Mouse (Mus musculus) G1E (cell line): ENCODE measurements around the gene Cbfa2t3.

ENCODE experiments used
- CTCF ChIP-seq: IDR thresholded peaks from 2 replicates; pipeline ENCODE4 v1.5.1; 2012; ENCODE audit warnings: low read depth, low read length, inconsistent platforms, mixed read lengths
- GATA2 ChIP-seq: IDR thresholded peaks from 2 replicates; pipeline ENCODE4 v1.6.1; 2012; ENCODE audit warnings: low read depth, low read length, inconsistent platforms, borderline replicate concordance

DNA sequence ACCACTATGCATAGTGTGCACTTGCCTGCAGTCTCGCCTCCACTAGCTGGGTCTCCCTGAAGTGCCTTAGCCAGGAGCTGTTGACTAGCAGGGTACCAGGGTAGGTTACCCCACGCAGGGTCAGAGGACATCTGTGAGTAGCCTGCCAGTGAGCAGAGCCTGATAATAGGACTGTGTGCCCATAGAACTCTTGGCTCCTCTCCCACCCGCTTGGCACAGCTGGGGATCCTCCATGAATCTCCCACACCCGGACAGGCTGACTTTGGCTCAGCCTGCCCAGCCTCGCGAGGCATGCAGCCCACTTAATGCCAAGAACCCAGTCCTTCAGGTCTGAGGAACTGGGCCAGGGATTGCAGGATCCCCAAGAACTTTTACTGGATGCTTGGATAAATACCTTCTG is 7.9 kb downstream of the Cbfa2t3 start:
- TF ChIP-seq CTCF (no peak), GATA2 (no peak)
